Mouse (Mus musculus): ENCODE measurements around the gene Mb. TPM values are rescaled to one million over a fixed set of nuclear protein-coding genes. Genes with fewer than 3 reads are reported as not detected.

Mb gene
- polyA plus RNA-seq, 1 experiment, result not detected

- Histone ChIP-seq H3K36me3 (replicated peaks; ENCODE audit: low read length) (no peaks in the 10 kb centered on the region), H3K4me1 (peaks cover 12% of the 10 kb centered on the region), H3K9me3 (no peaks in the 10 kb centered on the region), H3K4me3 (replicated peaks) (no peak overlapping the region), H3K27me3 (replicated peaks) (peaks cover 76% of the 10 kb centered on the region)
- TF ChIP-seq GATA1 (IDR thresholded peaks at IDR 0.05; ENCODE audit: borderline replicate concordance, low read length), result no peak
- no peak for TF ChIP-seq FLI1 (IDR thresholded peaks at IDR 0.05; ENCODE audit: low read length)
Observed at GRCm38 (mm10) chr15:77019533-77019932, 30.9 kb downstream of the Mb start.

- H3K4me3 ChIP-seq (replicated peaks), result no peak overlapping the region
- H3K4me1 ChIP-seq, result peaks cover 12% of the 10 kb centered on the region
- no peak for TF ChIP-seq FLI1 (IDR thresholded peaks at IDR 0.05; ENCODE audit: low read length)
- TF ChIP-seq GATA1 (IDR thresholded peaks at IDR 0.05; ENCODE audit: borderline replicate concordance, low read length), result no peak
- H3K27me3 ChIP-seq (replicated peaks), result peaks cover 81% of the 10 kb centered on the region
- no peaks in the 10 kb centered on the region for H3K36me3 ChIP-seq (replicated peaks; ENCODE audit: low read length)
- H3K9me3 ChIP-seq, result no peaks in the 10 kb centered on the region
Observed at GRCm38 (mm10) chr15:77018740-77019340, 31.6 kb downstream of the Mb start.

GRCm38 (mm10) chr15:77017897-77018296, 32.6 kb downstream of the Mb start:
- peaks cover 12% of the 10 kb centered on the region for H3K4me1 ChIP-seq
- H3K36me3 ChIP-seq (replicated peaks; ENCODE audit: low read length), result no peaks in the 10 kb centered on the region
- TF ChIP-seq FLI1 (IDR thresholded peaks at IDR 0.05; ENCODE audit: low read length), result no peak
- TF ChIP-seq GATA1 (IDR thresholded peaks at IDR 0.05; ENCODE audit: borderline replicate concordance, low read length), result no peak
- no peaks in the 10 kb centered on the region for H3K9me3 ChIP-seq
- peaks cover 83% of the 10 kb centered on the region for H3K27me3 ChIP-seq (replicated peaks)
- no peak overlapping the region for H3K4me3 ChIP-seq (replicated peaks)

GRCm38 (mm10) chr15:77016509-77016908, 34.0 kb downstream of the Mb start:
- H3K4me3 ChIP-seq (replicated peaks), result no peak overlapping the region
- H3K9me3 ChIP-seq, result peaks cover under 1% of the 10 kb centered on the region; the same call in 1 of the 2 replicates

GRCm38 (mm10) chr15:77014985-77015384, 35.5 kb downstream of the Mb start:
- H3K27me3 ChIP-seq (replicated peaks), result peaks cover 73% of the 10 kb centered on the region

More at GRCm38 (mm10) chr15:77016509-77016908, 34.0 kb downstream of the Mb start:
- TF ChIP-seq GATA1 (IDR thresholded peaks at IDR 0.05; ENCODE audit: borderline replicate concordance, low read length) (no peak), FLI1 (IDR thresholded peaks at IDR 0.05; ENCODE audit: low read length) (no peak)
- no peaks in the 10 kb centered on the region for H3K36me3 ChIP-seq (replicated peaks; ENCODE audit: low read length)
- peaks cover 78% of the 10 kb centered on the region for H3K27me3 ChIP-seq (replicated peaks)
- peaks cover 12% of the 10 kb centered on the region for H3K4me1 ChIP-seq

GRCm38 (mm10) chr15:77014431-77014830, 36.0 kb downstream of the Mb start:
- Histone ChIP-seq H3K4me1 (peaks cover 12% of the 10 kb centered on the region), H3K4me3 (replicated peaks) (no peak overlapping the region), H3K27me3 (replicated peaks) (peaks cover 71% of the 10 kb centered on the region), H3K9me3 (peaks cover 17% of the 10 kb centered on the region), H3K36me3 (replicated peaks; ENCODE audit: low read length) (no peaks in the 10 kb centered on the region)
- TF ChIP-seq GATA1 (IDR thresholded peaks at IDR 0.05; ENCODE audit: borderline replicate concordance, low read length), result no peak
- no peak for TF ChIP-seq FLI1 (IDR thresholded peaks at IDR 0.05; ENCODE audit: low read length)

More at GRCm38 (mm10) chr15:77014985-77015384, 35.5 kb downstream of the Mb start:
- Histone ChIP-seq H3K9me3 (peaks cover 16% of the 10 kb centered on the region), H3K4me3 (replicated peaks) (no peak overlapping the region), H3K36me3 (replicated peaks; ENCODE audit: low read length) (no peaks in the 10 kb centered on the region), H3K4me1 (peaks cover 12% of the 10 kb centered on the region)
- TF ChIP-seq GATA1 (IDR thresholded peaks at IDR 0.05; ENCODE audit: borderline replicate concordance, low read length) (no peak), FLI1 (IDR thresholded peaks at IDR 0.05; ENCODE audit: low read length) (no peak)

- H3K4me1 ChIP-seq, result peaks cover 12% of the 10 kb centered on the region
- peaks cover 17% of the 10 kb centered on the region for H3K9me3 ChIP-seq
- TF ChIP-seq FLI1 (IDR thresholded peaks at IDR 0.05; ENCODE audit: low read length) (no peak), GATA1 (IDR thresholded peaks at IDR 0.05; ENCODE audit: borderline replicate concordance, low read length) (no peak)
- H3K27me3 ChIP-seq (replicated peaks), result peaks cover 68% of the 10 kb centered on the region
- no peaks in the 10 kb centered on the region for H3K36me3 ChIP-seq (replicated peaks; ENCODE audit: low read length)
- H3K4me3 ChIP-seq (replicated peaks), result no peak overlapping the region
Observed at GRCm38 (mm10) chr15:77013753-77014241, 36.7 kb downstream of the Mb start.

- Histone ChIP-seq H3K4me3 (replicated peaks) (no peak overlapping the region), H3K4me1 (no peaks in the 10 kb centered on the region; the same call in 1 of the 2 replicates), H3K27me3 (replicated peaks) (peaks cover 46% of the 10 kb centered on the region), H3K9me3 (peaks cover 17% of the 10 kb centered on the region), H3K36me3 (replicated peaks; ENCODE audit: low read length) (no peaks in the 10 kb centered on the region)
- no peak for TF ChIP-seq FLI1 (IDR thresholded peaks at IDR 0.05; ENCODE audit: low read length)
- no peak for TF ChIP-seq GATA1 (IDR thresholded peaks at IDR 0.05; ENCODE audit: borderline replicate concordance, low read length)
Observed at GRCm38 (mm10) chr15:77008851-77009250, 41.6 kb downstream of the Mb start.

GRCm38 (mm10) chr15:77003868-77004215, 46.6 kb downstream of the Mb start:
- no peaks in the 10 kb centered on the region for H3K36me3 ChIP-seq (replicated peaks; ENCODE audit: low read length)
- TF ChIP-seq FLI1 (IDR thresholded peaks at IDR 0.05; ENCODE audit: low read length) (no peak), GATA1 (IDR thresholded peaks at IDR 0.05; ENCODE audit: borderline replicate concordance, low read length) (no peak)
- H3K4me1 ChIP-seq, result no peaks in the 10 kb centered on the region; the same call in 1 of the 2 replicates
- no peak overlapping the region for H3K4me3 ChIP-seq (replicated peaks)
- peaks cover 17% of the 10 kb centered on the region for H3K9me3 ChIP-seq
- H3K27me3 ChIP-seq (replicated peaks), result peaks cover 35% of the 10 kb centered on the region

GRCm38 (mm10) chr15:77003173-77003867, 47.1 kb downstream of the Mb start:
- H3K9me3 ChIP-seq, result peaks cover 17% of the 10 kb centered on the region
- TF ChIP-seq FLI1 (IDR thresholded peaks at IDR 0.05; ENCODE audit: low read length), result no peak
- no peak for TF ChIP-seq GATA1 (IDR thresholded peaks at IDR 0.05; ENCODE audit: borderline replicate concordance, low read length)
- no peaks in the 10 kb centered on the region; the same call in 1 of the 2 replicates for H3K4me1 ChIP-seq
- no peak overlapping the region for H3K4me3 ChIP-seq (replicated peaks)
- H3K27me3 ChIP-seq (replicated peaks), result peaks cover 33% of the 10 kb centered on the region
- H3K36me3 ChIP-seq (replicated peaks; ENCODE audit: low read length), result no peaks in the 10 kb centered on the region

Data from megakaryocyte, embryonic 14.5 days (primary cell).